Mouse (Mus musculus) liver, postnatal 0 days (tissue): ENCODE data around the gene Siah2.

ENCODE experiments used
- CTCF ChIP-seq: sonication (generic); IDR thresholded peaks from 2 replicates; pipeline ENCODE4 v1.5.1; 2016; ENCODE audit warnings: antibody characterized with exemption, low read depth
- EP300 ChIP-seq: IDR thresholded peaks from 2 replicates; pipeline ENCODE4 v1.6.1; 2016; ENCODE audit warnings: antibody characterized with exemption, low read depth, mild to moderate bottlenecking

DNA sequence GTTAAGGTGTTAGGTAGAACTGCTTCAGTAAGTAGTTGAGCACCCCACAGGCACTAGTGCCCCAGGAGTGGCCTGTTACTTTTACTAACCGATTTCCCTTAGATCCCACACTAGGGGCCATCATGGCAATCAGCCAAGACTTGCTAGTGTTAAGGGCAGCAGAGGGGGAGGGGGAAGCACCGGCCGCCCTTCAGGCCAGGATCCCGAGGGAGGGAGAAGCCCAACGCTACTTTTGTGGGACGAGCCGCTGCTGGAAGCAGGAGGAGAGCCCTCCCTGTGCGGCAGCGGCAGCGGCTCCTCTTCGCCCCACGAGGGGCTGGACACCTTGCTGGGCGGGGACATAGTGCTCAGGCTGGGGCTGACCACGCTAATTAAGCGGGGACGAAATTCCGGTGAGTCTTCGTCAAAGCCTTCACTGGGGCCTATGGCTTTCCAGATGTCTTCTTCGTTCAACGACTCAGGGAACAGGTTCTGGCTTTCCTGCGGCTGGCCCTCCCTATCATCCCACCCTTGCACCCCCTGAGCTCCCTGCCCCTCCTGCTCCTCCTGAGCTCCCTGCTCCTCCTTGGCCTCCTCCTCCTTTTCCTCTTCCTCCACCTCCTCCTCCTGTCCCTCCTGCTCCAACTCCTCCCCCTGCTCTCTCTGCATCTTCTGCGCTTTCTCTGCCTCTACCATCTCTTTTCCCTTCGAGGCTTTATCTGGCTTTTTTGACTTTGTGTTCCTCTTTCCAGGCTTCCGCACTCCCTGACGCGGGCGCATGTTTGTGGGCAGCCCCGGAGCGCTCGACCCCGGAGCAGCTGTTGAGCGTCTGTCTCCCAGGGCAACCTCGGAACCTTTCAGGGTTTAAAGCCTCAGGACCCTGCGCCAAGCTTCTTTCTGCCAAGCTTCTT lies 55.5 kb downstream of the Siah2 start, which contains the start of gene Erich6:
- TF ChIP-seq CTCF (no peak), EP300 (no peak)
